Mouse (Mus musculus) spleen, adult 2 months (tissue): ENCODE data around the gene Erc2. TPM values are rescaled to one million over a fixed set of nuclear protein-coding genes. Genes with fewer than 3 reads are reported as not detected.

ENCODE experiments used
- DNase-seq, 2 experiments: peaks; one replicate each; pipeline versions ENCODE4 v3.0.0 to v3.0.0-alpha.2; 2012 to 2021; ENCODE audit warnings: low spot score in 2 of 2, low read depth in 1 of 2
- H3K27ac ChIP-seq: fragments of 200-500 bp; 2 replicates; pipeline ENCODE4 v1.5.1; 2012; ENCODE audit warnings: low read length, inconsistent platforms; ENCODE audit not compliant: insufficient read depth
- H3K27me3 ChIP-seq: fragments of 200-500 bp; 2 replicates; pipeline ENCODE4 v1.6.1; 2012; ENCODE audit warnings: mild to moderate bottlenecking, moderate library complexity, low read length, inconsistent platforms; ENCODE audit not compliant: control insufficient read depth, insufficient read depth
- H3K36me3 ChIP-seq: fragments of 200-500 bp; 2 replicates; pipeline ENCODE4 v1.6.1; 2012; ENCODE audit warnings: mild to moderate bottlenecking, low read length, inconsistent platforms; ENCODE audit not compliant: control insufficient read depth, insufficient read depth
- H3K4me1 ChIP-seq: fragments of 200-500 bp; 2 replicates; pipeline ENCODE4 v1.6.1; 2011; ENCODE audit warnings: inconsistent platforms; ENCODE audit not compliant: control insufficient read depth, insufficient read depth, insufficient read length
- H3K4me3 ChIP-seq: fragments of 200-500 bp; 2 replicates; pipeline ENCODE4 v1.5.1; 2011; ENCODE audit warnings: mild to moderate bottlenecking, inconsistent platforms; ENCODE audit not compliant: insufficient read depth, insufficient read length; ENCODE audit errors: extremely low read depth
- CTCF ChIP-seq: fragments of 200-500 bp; IDR thresholded peaks from 2 replicates; pipeline ENCODE4 v1.5.1; 2011; ENCODE audit warnings: mild to moderate bottlenecking, inconsistent platforms; ENCODE audit not compliant: insufficient read depth, insufficient read length, insufficient replicate concordance; ENCODE audit errors: extremely low read depth
- POLR2A ChIP-seq: fragments of 200-500 bp; IDR thresholded peaks from 2 replicates; pipeline ENCODE4 v1.6.1; 2011; ENCODE audit warnings: low read depth, low read length, inconsistent platforms
- WGBS: fragments of 180-500 bp; shearing (Covaris S2); methylation state at CpG from one replicate; pipeline ENCODE4 v1.1.7; 2018; 5-methylcytosine and 5-hydroxymethylcytosine counted together
- polyA plus RNA-seq: library from polyadenylated mRNA; depleted of rRNA; stranded (reverse); fragments of >200 nt; gene quantifications from 2 replicates; pipeline ENCODE4 v1.2.3, GENCODE M21; 2012

Gene Erc2
- polyA plus RNA-seq, 1 experiment = 0.11 TPM

DNA sequence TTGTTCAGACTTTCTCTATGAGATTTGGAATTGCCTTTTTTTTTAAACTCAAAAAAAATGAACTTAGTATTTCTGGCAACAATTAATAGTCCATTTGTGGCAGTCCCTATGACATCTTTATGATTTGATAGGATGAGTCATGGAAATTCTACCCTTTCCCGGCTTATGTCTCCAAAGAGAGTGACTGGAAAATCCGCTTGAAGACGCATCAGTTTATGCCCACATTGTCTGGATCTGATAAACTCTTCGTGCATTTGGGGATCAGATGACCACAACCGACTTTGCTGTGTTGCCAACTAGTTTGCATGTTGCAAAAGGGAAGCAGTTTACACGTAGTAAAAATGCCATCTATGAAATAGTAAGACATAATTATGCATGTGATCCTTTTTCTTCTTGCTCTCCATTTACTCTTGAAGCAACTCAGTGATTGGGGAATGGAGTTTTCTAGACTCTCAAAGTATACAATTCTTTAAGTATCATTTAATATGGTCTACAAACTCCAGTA is 215.4 kb downstream of the Erc2 start:
- Histone ChIP-seq H3K27ac (no peak overlapping the region), H3K27me3 (no peaks in the 10 kb centered on the region), H3K36me3 (no peaks in the 10 kb centered on the region), H3K4me1 (no peaks in the 10 kb centered on the region), H3K4me3 (no peak overlapping the region)
- 78% methylated on average over 6 of the region's 6 CpGs for WGBS
- no peak for DNase-seq
- TF ChIP-seq CTCF = no peak
- TF ChIP-seq POLR2A = no peak

DNA sequence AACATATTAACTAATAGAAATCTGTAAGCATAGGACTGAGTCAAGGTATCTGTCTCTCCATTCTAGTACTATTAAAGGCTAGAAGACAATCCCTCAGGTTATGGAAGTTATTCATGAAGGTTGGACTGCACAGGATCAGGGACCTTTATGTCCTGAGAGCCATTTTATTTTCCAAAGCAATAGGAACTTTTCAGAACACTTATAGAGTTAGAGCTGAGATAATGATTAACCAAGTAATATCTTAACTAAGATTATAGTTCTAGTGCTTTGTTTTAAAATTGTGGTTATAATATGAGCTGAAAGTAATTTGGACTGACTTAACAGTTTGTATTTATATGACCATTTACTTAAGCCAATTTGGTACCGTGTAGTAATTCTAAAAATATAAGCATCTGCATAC is 217.9 kb downstream of the Erc2 start:
- TF ChIP-seq CTCF = no peak
- TF ChIP-seq POLR2A = no peak
- Histone ChIP-seq H3K27ac (no peak overlapping the region), H3K4me3 (no peak overlapping the region), H3K4me1 (no peaks in the 10 kb centered on the region), H3K27me3 (no peaks in the 10 kb centered on the region), H3K36me3 (no peaks in the 10 kb centered on the region)
- DNase-seq = no peak
- WGBS = 84% methylated on average over 1 of the region's 1 CpGs

- no peak for DNase-seq
- WGBS = 35% methylated on average over 2 of the region's 2 CpGs
- Histone ChIP-seq H3K36me3 (no peaks in the 10 kb centered on the region), H3K4me1 (no peaks in the 10 kb centered on the region), H3K27ac (no peak overlapping the region), H3K27me3 (no peaks in the 10 kb centered on the region), H3K4me3 (no peak overlapping the region)
- no peak for TF ChIP-seq CTCF
- no peak for TF ChIP-seq POLR2A
These were observed 224.6 kb downstream of the Erc2 start for GRCm38 (mm10) chr14:27846875-27847274.

DNA sequence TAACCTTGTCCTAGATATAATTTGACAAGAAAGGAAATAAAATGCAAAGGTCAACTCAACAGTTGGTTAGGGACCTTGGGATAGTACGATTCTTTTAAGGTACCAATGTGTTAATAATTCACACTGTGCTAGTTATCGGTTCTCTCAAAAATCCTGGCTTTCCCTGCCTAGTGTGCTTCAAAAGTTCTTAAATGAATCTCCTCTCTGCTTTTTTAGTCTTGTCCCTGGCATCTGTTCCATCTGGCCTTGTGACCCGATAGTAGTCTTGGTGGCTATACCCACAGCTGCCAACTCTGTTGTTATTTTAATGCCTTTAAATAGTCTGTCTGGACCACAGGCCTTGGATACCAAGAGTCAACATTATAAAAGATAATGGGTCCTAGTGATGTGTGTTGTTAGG is 225.1 kb downstream of the Erc2 start:
- no peak for DNase-seq

GRCm38 (mm10) chr14:27851231-27851630 is 229.0 kb downstream of the Erc2 start:
- no peak for DNase-seq
- H3K36me3 ChIP-seq = no peaks in the 10 kb centered on the region
- WGBS = 82% methylated on average over 2 of the region's 2 CpGs
- H3K27ac ChIP-seq = no peak overlapping the region
- TF ChIP-seq CTCF (no peak), POLR2A (no peak)
- no peak overlapping the region for H3K4me3 ChIP-seq
- H3K27me3 ChIP-seq = no peaks in the 10 kb centered on the region
- no peaks in the 10 kb centered on the region for H3K4me1 ChIP-seq

More for the DNA sequence above, 225.1 kb downstream of the Erc2 start:
- Histone ChIP-seq H3K4me1 (no peaks in the 10 kb centered on the region), H3K36me3 (no peaks in the 10 kb centered on the region), H3K27me3 (no peaks in the 10 kb centered on the region), H3K4me3 (no peak overlapping the region), H3K27ac (no peak overlapping the region)
- TF ChIP-seq POLR2A (no peak), CTCF (no peak)
- WGBS = 82% methylated on average over 3 of the region's 3 CpGs

DNA sequence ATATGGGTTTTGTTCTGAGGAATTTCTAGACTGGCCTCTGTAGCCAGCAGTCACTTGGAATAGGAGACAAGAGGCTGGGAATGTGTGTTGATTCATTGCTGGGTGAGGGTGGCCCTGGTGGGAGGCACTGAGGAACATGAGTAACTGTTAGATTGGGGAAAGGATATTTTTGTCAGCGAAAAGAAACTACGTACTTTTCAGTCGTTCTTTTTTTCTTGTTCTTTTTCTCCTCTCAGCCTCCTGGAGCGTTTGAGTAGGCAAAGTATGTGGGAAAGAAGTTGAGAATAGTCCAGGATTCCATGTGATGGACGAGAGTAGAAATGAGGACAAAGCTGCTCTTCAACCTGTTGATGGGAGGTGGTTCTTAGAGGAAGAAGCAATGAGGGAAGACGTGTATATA is 230.4 kb downstream of the Erc2 start:
- Histone ChIP-seq H3K27ac (no peak overlapping the region), H3K4me3 (no peak overlapping the region), H3K4me1 (no peaks in the 10 kb centered on the region), H3K27me3 (no peaks in the 10 kb centered on the region), H3K36me3 (no peaks in the 10 kb centered on the region)
- TF ChIP-seq CTCF (no peak), POLR2A (no peak)
- no peak for DNase-seq
- 85% methylated on average over 6 of the region's 6 CpGs for WGBS

DNA sequence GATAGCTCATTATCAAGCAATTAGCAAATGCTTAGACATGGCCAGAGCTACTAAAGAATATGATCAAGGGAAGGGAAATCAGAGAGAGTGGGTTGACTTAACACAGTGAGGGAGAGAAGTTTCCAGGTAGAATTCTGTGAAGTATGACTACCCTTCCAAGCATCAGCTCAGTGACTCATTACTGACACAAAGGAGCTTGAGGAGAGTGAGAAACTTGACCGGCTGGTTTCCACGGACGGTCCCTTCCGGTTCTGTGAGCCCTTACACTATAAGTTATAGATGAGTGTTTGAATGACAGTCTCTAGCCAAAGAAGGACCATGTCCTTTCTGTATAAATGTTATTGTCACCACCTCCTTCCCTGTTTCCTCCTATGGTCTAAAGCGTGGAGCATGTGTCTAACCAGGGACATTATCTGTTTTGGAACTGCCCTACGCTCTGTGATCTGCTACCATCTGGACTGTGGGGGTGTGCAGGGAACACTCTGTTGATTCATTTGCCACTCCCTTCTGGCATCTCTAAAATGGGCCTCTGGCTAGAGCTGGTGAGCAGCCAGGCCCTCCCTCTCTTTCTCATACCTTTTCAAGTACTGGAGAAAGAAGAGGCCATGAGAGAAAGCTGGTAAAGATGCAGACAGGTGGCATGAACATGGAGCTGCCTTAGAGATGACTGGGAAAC is 238.3 kb downstream of the Erc2 start:
- no peak overlapping the region for H3K27ac ChIP-seq
- H3K27me3 ChIP-seq = no peaks in the 10 kb centered on the region
- no peaks in the 10 kb centered on the region for H3K4me1 ChIP-seq
- WGBS = 90% methylated on average over 6 of the region's 6 CpGs
- H3K36me3 ChIP-seq = no peaks in the 10 kb centered on the region
- H3K4me3 ChIP-seq = no peak overlapping the region
- no peak for TF ChIP-seq POLR2A
- TF ChIP-seq CTCF = no peak
- DNase-seq = no peak
